Mouse (Mus musculus) adrenal gland, postnatal 10 days (tissue): ENCODE results near the gene Myom3. TPM values are rescaled to one million over a fixed set of nuclear protein-coding genes. Genes with fewer than 3 reads are reported as not detected.
A peak's percentile ranks its signal among the peaks of the same experiment; 100 is the strongest.

Source experiments
- DNase-seq: peaks from one replicate; pipeline ENCODE4 v3.0.0; 2021; ENCODE audit warnings: mixed read lengths
- total RNA-seq, 2 experiments: library from RNA; stranded (reverse); gene quantifications; 2 replicates each; pipeline ENCODE4 v1.2.3; 2021

Gene Myom3
- total RNA-seq, 2 experiments from 2014 or later = 4.2 to 15.1 TPM

- no peak for DNase-seq
These were observed 1.5 kb downstream of the Myom3 start for GRCm38 (mm10) chr4:135761048-135761447.

DNA sequence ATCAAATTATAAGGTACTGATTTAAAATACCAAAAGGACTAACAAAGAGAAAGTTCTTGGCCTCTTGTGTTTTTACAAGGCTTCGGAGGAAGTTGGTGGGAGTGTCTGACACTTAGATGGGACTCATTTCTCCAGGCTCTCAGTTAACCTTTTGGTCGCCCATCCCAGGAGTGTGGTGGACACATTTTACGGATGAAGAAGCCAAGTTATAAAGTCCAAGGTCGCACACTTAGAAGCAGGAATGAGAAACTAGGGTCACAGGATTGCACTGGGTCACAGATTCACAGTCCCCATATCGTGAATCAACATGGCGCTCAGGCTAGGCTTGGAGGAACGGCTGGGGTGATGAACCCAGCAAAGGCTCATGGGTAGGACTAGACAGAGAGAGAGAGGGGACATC lies 2.1 kb downstream of the Myom3 start:
- DNase-seq = no peak

DNA sequence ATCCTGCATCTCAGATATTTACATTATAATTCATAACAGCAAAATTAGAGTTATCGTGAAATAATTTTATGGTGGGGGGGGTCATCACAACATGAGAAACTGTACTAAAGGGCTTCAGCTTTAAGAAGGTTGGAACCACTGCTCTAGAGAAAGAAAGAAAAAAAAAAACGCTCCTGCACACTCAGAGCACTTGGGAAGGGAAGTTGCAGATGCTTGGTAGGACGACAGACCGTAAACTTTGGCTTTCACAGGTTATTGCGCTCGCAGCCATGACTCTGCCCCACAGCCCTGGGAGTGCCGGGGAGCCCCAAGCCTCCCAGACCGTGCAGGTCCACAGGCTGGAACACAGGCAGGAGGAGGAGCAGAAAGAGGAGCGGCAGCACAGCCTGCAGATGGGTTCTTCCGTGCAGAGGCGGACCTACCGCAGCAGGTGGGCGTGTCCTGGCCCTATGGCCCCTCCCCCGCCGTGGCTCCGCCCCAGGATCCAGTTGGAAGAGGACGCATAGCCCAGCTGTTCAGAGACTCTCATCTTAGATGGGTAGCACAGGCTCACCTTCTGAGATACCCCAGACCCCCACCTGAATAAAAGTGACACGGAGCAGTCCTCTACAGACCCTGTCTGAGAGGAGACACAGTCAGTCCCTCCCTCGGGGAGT lies 2.9 kb downstream of the Myom3 start:
- DNase-seq = peak; percentile 91

GRCm38 (mm10) chr4:135764700-135765099 lies 5.2 kb downstream of the Myom3 start:
- DNase-seq = no peak

GRCm38 (mm10) chr4:135765707-135766106 lies 6.2 kb downstream of the Myom3 start:
- no peak for DNase-seq

DNA sequence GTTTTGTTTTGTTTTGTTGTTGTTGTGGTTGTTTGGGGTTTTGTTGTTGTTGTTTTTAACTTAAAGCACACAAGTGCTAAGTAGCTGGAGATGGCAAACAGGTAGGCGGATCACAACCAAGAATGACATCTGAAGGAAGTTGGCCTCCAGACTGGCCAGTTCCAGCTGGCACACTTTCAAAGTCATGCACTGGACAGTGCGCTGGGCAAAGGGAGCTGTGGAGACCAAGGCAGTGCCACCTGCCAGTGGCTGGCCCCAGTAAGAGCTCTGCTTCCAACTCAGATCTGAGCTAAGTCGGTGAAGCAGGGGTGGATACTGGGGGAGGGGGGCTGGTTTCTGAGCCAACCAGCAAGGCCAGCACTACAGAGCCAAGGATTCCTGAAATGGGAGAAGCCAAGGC lies 7.5 kb downstream of the Myom3 start:
- peak; percentile 71 for DNase-seq

- DNase-seq = peak; percentile 68
These were observed 9.3 kb downstream of the Myom3 start for GRCm38 (mm10) chr4:135768572-135769526.

DNA sequence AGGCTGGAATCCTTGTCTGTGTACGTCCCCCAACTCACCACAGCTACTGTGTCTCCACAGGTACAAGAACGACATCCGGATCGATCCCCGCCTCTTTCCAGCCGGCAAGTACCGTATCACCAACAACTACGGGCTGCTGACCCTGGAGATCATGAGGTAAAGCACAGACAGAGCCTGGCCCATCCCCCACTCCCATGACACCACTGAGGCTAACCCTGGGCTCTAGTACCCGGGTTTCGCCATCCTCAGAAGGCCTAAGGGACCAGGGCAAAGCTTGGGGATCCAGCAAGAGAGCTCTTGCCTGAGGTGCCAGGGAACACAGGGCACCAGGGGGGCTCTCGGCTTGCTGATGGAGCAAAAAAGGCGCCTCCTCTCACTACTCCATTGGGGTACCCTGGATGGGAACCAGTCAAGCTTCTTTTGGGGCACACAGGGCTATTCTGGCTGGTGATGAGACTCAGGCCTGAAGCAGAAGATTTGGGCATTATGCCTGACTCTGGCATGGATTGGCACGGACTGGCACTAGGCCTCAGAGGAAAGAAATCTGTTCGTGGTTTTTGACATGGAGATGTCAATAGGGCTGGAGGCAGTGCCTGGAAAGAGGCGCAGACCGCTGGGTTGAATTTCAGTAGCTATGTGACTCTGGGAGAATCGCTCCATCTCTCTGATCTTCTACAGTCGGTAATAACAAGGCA lies 11.2 kb downstream of the Myom3 start:
- DNase-seq = peak; percentile 54

- no peak for DNase-seq
These were observed 12.1 kb downstream of the Myom3 start for GRCm38 (mm10) chr4:135771592-135771991.

GRCm38 (mm10) chr4:135772671-135773070 lies 13.2 kb downstream of the Myom3 start:
- no peak for DNase-seq

GRCm38 (mm10) chr4:135774496-135774895 lies 15.0 kb downstream of the Myom3 start:
- DNase-seq = no peak

- no peak for DNase-seq
These were observed 17.3 kb downstream of the Myom3 start for GRCm38 (mm10) chr4:135776850-135777249.

DNA sequence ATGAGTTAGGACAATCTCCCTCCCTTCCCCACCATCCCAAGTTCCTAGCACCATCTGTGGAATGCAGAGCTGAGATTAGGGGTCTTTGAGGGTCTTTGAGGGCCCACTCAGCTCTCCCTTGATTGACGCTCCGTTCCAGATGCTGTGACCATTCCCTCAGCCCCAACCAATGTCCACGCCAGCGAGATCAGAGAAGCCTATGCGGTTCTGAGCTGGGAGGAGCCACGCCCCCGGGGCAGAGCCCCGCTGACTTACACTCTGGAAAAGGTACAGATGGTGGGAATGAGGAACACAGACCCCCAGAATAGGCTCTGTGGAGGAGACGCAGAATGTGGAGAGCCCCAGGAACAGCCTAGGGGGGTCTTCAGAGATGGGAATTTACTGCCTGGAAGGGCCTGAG lies 20.1 kb downstream of the Myom3 start:
- DNase-seq = no peak

- DNase-seq = no peak
These were observed 20.7 kb downstream of the Myom3 start for GRCm38 (mm10) chr4:135780255-135780654.

GRCm38 (mm10) chr4:135781304-135781703 lies 21.8 kb downstream of the Myom3 start:
- DNase-seq = no peak

DNA sequence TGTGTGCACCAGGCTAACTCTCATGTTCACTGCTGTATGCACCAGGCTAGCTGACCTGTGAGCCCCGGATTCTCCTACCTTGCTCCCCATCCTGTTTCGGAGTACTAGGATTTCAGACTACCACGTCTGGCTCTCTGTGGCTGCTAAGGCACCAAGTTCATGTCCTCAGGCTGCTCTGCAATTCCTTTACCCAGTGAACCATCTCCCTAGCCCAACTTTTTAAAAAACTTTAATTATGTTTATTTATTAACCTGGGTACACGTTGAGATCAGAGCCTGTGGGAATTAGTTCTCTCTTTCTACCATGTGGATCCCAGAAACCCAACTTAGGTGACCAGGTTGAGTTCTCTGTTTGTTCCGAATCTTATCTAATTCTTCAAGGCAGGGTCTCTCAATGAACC lies 27.1 kb downstream of the Myom3 start:
- DNase-seq = no peak

- no peak for DNase-seq
These were observed 27.8 kb downstream of the Myom3 start for GRCm38 (mm10) chr4:135787271-135787670.

- DNase-seq = no peak
These were observed 29.6 kb downstream of the Myom3 start for GRCm38 (mm10) chr4:135789135-135789534.

DNA sequence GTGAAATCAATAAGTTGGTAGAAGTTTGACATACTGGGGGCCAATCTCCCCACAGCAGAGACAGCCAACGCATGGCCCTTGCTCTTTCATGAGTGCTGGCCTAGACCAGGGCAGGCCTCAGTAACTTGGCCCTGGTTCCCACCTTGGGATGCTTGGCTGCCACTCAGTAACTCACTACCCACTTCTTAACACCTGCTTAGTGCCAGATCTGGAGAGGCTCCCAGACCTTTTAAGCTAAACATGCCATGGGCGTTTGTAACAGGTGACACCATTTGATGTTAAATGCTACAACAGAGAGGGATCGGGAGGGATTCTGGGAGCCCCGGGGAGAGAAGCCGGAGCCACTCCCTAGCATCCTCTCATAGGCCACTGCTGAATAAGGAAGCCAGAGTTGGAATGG lies 33.3 kb downstream of the Myom3 start:
- DNase-seq = no peak

GRCm38 (mm10) chr4:135797931-135798330 lies 38.4 kb downstream of the Myom3 start:
- DNase-seq = peak; percentile 69

- DNase-seq = peak; percentile 95
These were observed 42.0 kb downstream of the Myom3 start for GRCm38 (mm10) chr4:135801543-135801942.

DNA sequence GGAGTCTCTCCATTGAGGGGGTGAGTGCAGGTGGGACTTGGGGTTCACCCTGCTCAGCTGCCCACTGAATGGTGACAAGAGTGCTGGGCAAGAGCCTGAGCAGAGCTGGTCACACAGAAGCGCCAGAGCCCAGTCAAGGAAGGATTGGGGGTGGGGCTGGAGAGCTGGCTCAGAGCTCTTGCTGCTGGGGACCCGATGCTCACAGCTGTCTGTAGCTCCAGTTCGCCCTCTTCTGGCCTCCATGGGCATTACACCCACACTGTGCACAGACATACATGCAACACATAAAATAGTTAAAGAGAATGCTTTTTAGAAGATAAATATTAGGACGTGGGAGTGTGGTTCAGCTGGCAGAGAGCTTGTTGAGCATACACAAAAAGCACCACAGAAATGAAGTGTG lies 43.8 kb downstream of the Myom3 start:
- no peak for DNase-seq

- no peak for DNase-seq
These were observed 44.7 kb downstream of the Myom3 start for GRCm38 (mm10) chr4:135804169-135804568.
